Comparison of ENCODE assay signal across 17 mouse cellular contexts in the genomic region with DNA sequence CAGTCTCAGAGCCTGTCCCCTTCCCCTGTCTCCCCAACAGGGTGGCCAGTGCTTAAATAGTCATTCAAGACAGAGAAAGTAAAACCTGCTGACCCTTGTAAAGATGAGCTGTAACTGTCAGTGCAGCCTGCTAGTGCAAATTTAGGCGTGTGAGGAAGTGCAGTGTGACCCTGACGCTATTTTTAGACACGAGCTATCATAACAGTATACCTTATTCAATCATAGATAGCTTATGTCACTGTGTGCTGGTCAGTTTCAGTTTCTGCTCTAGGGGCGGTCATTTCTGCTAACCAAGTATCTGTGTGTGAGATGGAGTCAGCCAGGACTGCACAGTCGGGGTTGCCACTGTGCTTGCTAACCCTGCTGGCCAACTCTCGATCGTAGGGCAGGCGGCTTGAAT. TPM values are rescaled to one million over a fixed set of nuclear protein-coding genes. Genes with fewer than 3 reads are reported as not detected.
DNase-seq lines count a peak whose midpoint lies in the region; ATAC-seq and TF ChIP-seq lines count a peak whose summit lies in the region.
"Had no signal": no experiment of that assay in that cellular context is flagged by ENCODE, and none has a peak within 500 bp of the region (broad histone marks: within the 10 kb centered on the region; RNA-seq: fewer than 3 reads in every experiment).

No protein-coding gene starts in this region.

- peak overlapping the region; percentile 57; the same call in 1 of the 2 replicates for H3K27ac ChIP-seq in heart, embryonic 11.5 days (ENCODE audit: low read depth, low read length)
- H3K27ac ChIP-seq in heart, embryonic 16.5 days (ENCODE audit: low read length): peak overlapping the region; percentile 38; the same call in 1 of the 2 replicates
- H3K27ac ChIP-seq in kidney, embryonic 15.5 days: no peak overlapping the region
- no peak overlapping the region for H3K27ac ChIP-seq in cerebellum, adult 2 months (ENCODE audit: insufficient read depth, low read length)
- H3K27ac ChIP-seq: forebrain, embryonic 12.5 days; hindbrain, embryonic 14.5 days; liver, embryonic 14.5 days; neural tube, embryonic 15.5 days had no signal

- no peak; the same call in 1 of the 2 replicates for ATAC-seq in heart, embryonic 11.5 days (replicated peaks; ENCODE audit: insufficient number of reproducible peaks, low FRiP score, low TSS enrichment)
- 0 out of 2 replicates have a peak, but pooled peaks have one; percentile 8 for ATAC-seq in heart, embryonic 16.5 days (replicated peaks; ENCODE audit: extremely low read depth, insufficient read depth, low FRiP score)
- no peak for ATAC-seq in kidney, embryonic 15.5 days (replicated peaks; ENCODE audit: low FRiP score)

- H3K27me3 ChIP-seq in heart, embryonic 11.5 days (ENCODE audit: control insufficient read depth, insufficient read depth, low read length): no peaks in the 10 kb centered on the region
- no peaks in the 10 kb centered on the region for H3K27me3 ChIP-seq in heart, embryonic 16.5 days (ENCODE audit: control insufficient read depth, insufficient read depth, low read length)
- H3K27me3 ChIP-seq in kidney, embryonic 15.5 days: no peaks in the 10 kb centered on the region
- H3K27me3 ChIP-seq in cerebellum, adult 2 months (ENCODE audit: control insufficient read depth, insufficient read depth, low read length): no peaks in the 10 kb centered on the region
- H3K27me3 ChIP-seq: forebrain, embryonic 12.5 days; neural tube, embryonic 15.5 days had no signal

- H3K9ac ChIP-seq in heart, embryonic 11.5 days (ENCODE audit: low read depth, low read length): 0 out of 2 replicates have a peak overlapping the region, but pooled peaks have one; percentile 22
- H3K9ac ChIP-seq in heart, embryonic 16.5 days (ENCODE audit: low read length): peak overlapping the region; percentile 47; the same call in 1 of the 2 replicates
- H3K9ac ChIP-seq in kidney, embryonic 15.5 days: no peak overlapping the region
- H3K9ac ChIP-seq: forebrain, embryonic 12.5 days; hindbrain, embryonic 14.5 days; liver, embryonic 14.5 days; neural tube, embryonic 15.5 days had no signal

- H3K4me3 ChIP-seq in heart, embryonic 11.5 days (ENCODE audit: low read depth, low read length): no peak overlapping the region
- no peak overlapping the region for H3K4me3 ChIP-seq in heart, embryonic 16.5 days (ENCODE audit: low read length)
- no peak overlapping the region for H3K4me3 ChIP-seq in kidney, embryonic 15.5 days (replicated peaks)
- H3K4me3 ChIP-seq in cerebellum, adult 2 months (replicated peaks; ENCODE audit: insufficient read depth, low read depth, low read length): no peak overlapping the region
- H3K4me3 ChIP-seq: forebrain, embryonic 12.5 days; neural tube, embryonic 15.5 days had no signal

- TF ChIP-seq CTCF in cerebellum, adult 2 months (IDR thresholded peaks at IDR 0.05; ENCODE audit: borderline replicate concordance, insufficient read depth, low read depth, low read length): no peak

- no peak for TF ChIP-seq POLR2A in cerebellum, adult 2 months (IDR thresholded peaks at IDR 0.05; ENCODE audit: borderline replicate concordance, insufficient read depth, low read length)

- no peaks in the 10 kb centered on the region for H3K36me3 ChIP-seq in heart, embryonic 11.5 days (ENCODE audit: control insufficient read depth, insufficient read depth, low read length)
- no peaks in the 10 kb centered on the region for H3K36me3 ChIP-seq in heart, embryonic 16.5 days (ENCODE audit: control insufficient read depth, insufficient read depth)
- peaks cover 5% of the 10 kb centered on the region; the same call in 1 of the 2 replicates for H3K36me3 ChIP-seq in kidney, embryonic 15.5 days
- H3K36me3 ChIP-seq: forebrain, embryonic 12.5 days; neural tube, embryonic 15.5 days had no signal

- peak overlapping the region; percentile 45 for H3K4me2 ChIP-seq in heart, embryonic 11.5 days
- H3K4me2 ChIP-seq in heart, embryonic 16.5 days (ENCODE audit: low read depth, low read length): peak overlapping the region; percentile 38
- H3K4me2 ChIP-seq in kidney, embryonic 15.5 days: no peak overlapping the region
- H3K4me2 ChIP-seq: forebrain, embryonic 12.5 days; hindbrain, embryonic 14.5 days; neural tube, embryonic 15.5 days had no signal

- H3K9me3 ChIP-seq in heart, embryonic 11.5 days (replicated peaks; ENCODE audit: control insufficient read depth, low read length): no peaks in the 10 kb centered on the region
- H3K9me3 ChIP-seq in heart, embryonic 16.5 days (replicated peaks; ENCODE audit: control insufficient read depth, low read length): no peaks in the 10 kb centered on the region
- no peaks in the 10 kb centered on the region for H3K9me3 ChIP-seq in kidney, embryonic 15.5 days (replicated peaks)
- H3K9me3 ChIP-seq: forebrain, embryonic 12.5 days; neural tube, embryonic 15.5 days had no signal

- WGBS in heart, embryonic 11.5 days (ENCODE audit: insufficient replicate concordance): 50% methylated on average over 8 of the region's 8 CpGs
- WGBS in heart, embryonic 16.5 days: 41% methylated on average over 8 of the region's 8 CpGs
- WGBS in kidney, embryonic 15.5 days: 78% methylated on average over 8 of the region's 8 CpGs
- 54% methylated on average over 8 of the region's 8 CpGs for WGBS in cerebellum, adult 2 months

- peaks cover 44% of the 10 kb centered on the region for H3K4me1 ChIP-seq in heart, embryonic 11.5 days (ENCODE audit: control insufficient read depth, insufficient read depth, low read length)
- H3K4me1 ChIP-seq in heart, embryonic 16.5 days (ENCODE audit: control insufficient read depth, insufficient read depth, low read length): peaks cover 28% of the 10 kb centered on the region
- no peaks in the 10 kb centered on the region for H3K4me1 ChIP-seq in kidney, embryonic 15.5 days
- H3K4me1 ChIP-seq in cerebellum, adult 2 months (ENCODE audit: control insufficient read depth, insufficient read depth, low read length): peaks cover 3% of the 10 kb centered on the region; the same call in 1 of the 2 replicates
- H3K4me1 ChIP-seq: neural tube, embryonic 15.5 days had no signal

- no peak for DNase-seq in heart, adult 9 months (ENCODE audit: low spot score in 2 of 2)
- DNase-seq in lung, postnatal 10 days: peak; percentile 12
- DNase-seq in lung, postnatal 25 days (ENCODE audit: low spot score): no peak
- DNase-seq in skeletal muscle tissue, adult 2 months (ENCODE audit: low read depth, low spot score): peak; percentile 82
- no peak for DNase-seq in cerebellum, adult 2 months
- DNase-seq: cerebellum, postnatal 25 days; kidney, adult 9 months; midbrain, embryonic 14.5 days; right cerebral cortex, postnatal 14 days; thymus, postnatal 36 days had no signal

RNA-seq across cellular contexts. Expression of a gene that starts 9.4 kb away (rescaled TPM):
- polyA plus RNA-seq in heart, embryonic 11.5 days (2014; fragmentation: Nextera tagmentation; extraction: Ambion mirVana): 9.8 and 12.0 TPM in 2 replicates
- 11.1 and 11.5 TPM in 2 replicates for polyA plus RNA-seq in heart, embryonic 16.5 days (2015; fragmentation: Nextera tagmentation; extraction: Ambion mirVana)
- 17.1 and 17.3 TPM in 2 replicates for polyA plus RNA-seq in kidney, embryonic 15.5 days (2015; fragmentation: Nextera tagmentation; extraction: Ambion mirVana)
- polyA plus RNA-seq in cerebellum, adult 2 months (2012; rRNA removed): 11.7 and 12.8 TPM in 2 replicates

RNA-seq across cellular contexts. Expression of a gene that starts 10.0 kb away (rescaled TPM):
- polyA plus RNA-seq in heart, embryonic 11.5 days (2014; fragmentation: Nextera tagmentation; extraction: Ambion mirVana): 30.6 and 33.9 TPM in 2 replicates
- polyA plus RNA-seq in heart, embryonic 16.5 days (2015; fragmentation: Nextera tagmentation; extraction: Ambion mirVana): 16.2 and 16.7 TPM in 2 replicates
- polyA plus RNA-seq in kidney, embryonic 15.5 days (2015; fragmentation: Nextera tagmentation; extraction: Ambion mirVana): 21.5 and 21.9 TPM in 2 replicates
- polyA plus RNA-seq in cerebellum, adult 2 months (2012; rRNA removed): 69.6 and 76.1 TPM in 2 replicates

Comparison
In these comparisons a context has a peak if more than half of its experiments do, and no peak if none do; other contexts are left out.
1. DNase-seq: peak in lung, postnatal 10 days (single experiment) and skeletal muscle tissue, adult 2 months (single experiment); none in heart, adult 9 months (0 of 2), lung, postnatal 25 days (single experiment) and cerebellum, adult 2 months (0 of 2).
2. H3K27ac ChIP-seq: peak in heart, embryonic 11.5 days (single experiment) and heart, embryonic 16.5 days (single experiment); none in kidney, embryonic 15.5 days (single experiment) and cerebellum, adult 2 months (single experiment).